23 mouse cellular contexts compared by ENCODE assay signal in genomic region chr5:36894604-36895368, GRCm38 (mm10). TPM values are rescaled to one million over a fixed set of nuclear protein-coding genes. Genes with fewer than 3 reads are reported as not detected.
A peak's percentile ranks its signal among the peaks of the same experiment; 100 is the strongest.
DNase-seq lines count a peak whose midpoint lies in the region; ATAC-seq lines count a peak whose summit lies in the region.
"Had no signal": no experiment of that assay in that cellular context is flagged by ENCODE, and none has a peak within 500 bp of the region (broad histone marks: within the 10 kb centered on the region; RNA-seq: fewer than 3 reads in every experiment).

No protein-coding gene starts in this region.

- H3K4me3 ChIP-seq in hindbrain, embryonic 16.5 days (ENCODE audit: low read length): no peak overlapping the region
- no peak overlapping the region for H3K4me3 ChIP-seq in hindbrain, embryonic 14.5 days (replicated peaks; ENCODE audit: low read length)
- no peak overlapping the region for H3K4me3 ChIP-seq in neural tube, embryonic 13.5 days
- H3K4me3 ChIP-seq in neural tube, embryonic 15.5 days (replicated peaks): no peak overlapping the region
- H3K4me3 ChIP-seq: forebrain, embryonic 13.5 days; heart, embryonic 12.5 days; limb, embryonic 10.5 days; midbrain, embryonic 10.5 days had no signal

- no peaks in the 10 kb centered on the region for H3K36me3 ChIP-seq in hindbrain, embryonic 16.5 days (ENCODE audit: control insufficient read depth, insufficient read depth, low read length)
- no peaks in the 10 kb centered on the region for H3K36me3 ChIP-seq in hindbrain, embryonic 14.5 days (replicated peaks; ENCODE audit: control insufficient read depth, insufficient read depth)
- no peaks in the 10 kb centered on the region for H3K36me3 ChIP-seq in neural tube, embryonic 13.5 days
- H3K36me3 ChIP-seq in neural tube, embryonic 15.5 days: no peaks in the 10 kb centered on the region
- H3K36me3 ChIP-seq: G1E; heart, embryonic 12.5 days; limb, embryonic 10.5 days; midbrain, embryonic 10.5 days had no signal

- WGBS in hindbrain, embryonic 16.5 days: 73% methylated on average over 6 of the region's 6 CpGs
- 74% methylated on average over 6 of the region's 6 CpGs for WGBS in hindbrain, embryonic 14.5 days
- WGBS in neural tube, embryonic 13.5 days: 71% methylated on average over 6 of the region's 6 CpGs
- WGBS in neural tube, embryonic 15.5 days: 64% methylated on average over 6 of the region's 6 CpGs

- H3K4me1 ChIP-seq in hindbrain, embryonic 16.5 days (ENCODE audit: control insufficient read depth, insufficient read depth, low read depth, low read length): peaks cover 42% of the 10 kb centered on the region
- H3K4me1 ChIP-seq in hindbrain, embryonic 14.5 days (replicated peaks; ENCODE audit: control insufficient read depth, insufficient read depth, low read length): peaks cover 34% of the 10 kb centered on the region
- H3K4me1 ChIP-seq in neural tube, embryonic 13.5 days (replicated peaks): peaks cover 82% of the 10 kb centered on the region
- peaks cover 74% of the 10 kb centered on the region for H3K4me1 ChIP-seq in neural tube, embryonic 15.5 days
- H3K4me1 ChIP-seq: limb, embryonic 10.5 days had no signal

- H3K9me3 ChIP-seq in hindbrain, embryonic 16.5 days (ENCODE audit: control insufficient read depth, low read length): no peaks in the 10 kb centered on the region
- no peaks in the 10 kb centered on the region for H3K9me3 ChIP-seq in hindbrain, embryonic 14.5 days (ENCODE audit: control insufficient read depth, low read length)
- no peaks in the 10 kb centered on the region for H3K9me3 ChIP-seq in neural tube, embryonic 13.5 days
- no peaks in the 10 kb centered on the region for H3K9me3 ChIP-seq in neural tube, embryonic 15.5 days (replicated peaks)
- H3K9me3 ChIP-seq: forebrain, embryonic 13.5 days; G1E; heart, embryonic 12.5 days; limb, embryonic 10.5 days; midbrain, embryonic 10.5 days had no signal

- ATAC-seq in hindbrain, embryonic 16.5 days: no peak
- ATAC-seq in hindbrain, embryonic 14.5 days (ENCODE audit: low FRiP score): no peak
- no peak for ATAC-seq in neural tube, embryonic 13.5 days (ENCODE audit: low read depth)
- ATAC-seq in neural tube, embryonic 15.5 days (ENCODE audit: low FRiP score): no peak
- no peak for ATAC-seq in megakaryocyte progenitor cell, adult 5-6 weeks (replicated peaks; ENCODE audit: poor library complexity)
- ATAC-seq: activated CD4-positive, CD25-positive, alpha-beta regulatory T cell, adult 4 months; forebrain, embryonic 13.5 days had no signal

- H3K4me2 ChIP-seq in hindbrain, embryonic 16.5 days (ENCODE audit: low read length): no peak overlapping the region
- H3K4me2 ChIP-seq in hindbrain, embryonic 14.5 days (replicated peaks): no peak overlapping the region
- no peak overlapping the region for H3K4me2 ChIP-seq in neural tube, embryonic 13.5 days
- H3K4me2 ChIP-seq in neural tube, embryonic 15.5 days: no peak overlapping the region
- H3K4me2 ChIP-seq: forebrain, embryonic 13.5 days; heart, embryonic 12.5 days had no signal

- H3K9ac ChIP-seq in hindbrain, embryonic 16.5 days (ENCODE audit: low read depth, low read length): no peak overlapping the region
- H3K9ac ChIP-seq in hindbrain, embryonic 14.5 days: no peak overlapping the region
- no peak overlapping the region for H3K9ac ChIP-seq in neural tube, embryonic 13.5 days
- no peak overlapping the region for H3K9ac ChIP-seq in neural tube, embryonic 15.5 days (replicated peaks)
- H3K9ac ChIP-seq: forebrain, embryonic 13.5 days; heart, embryonic 12.5 days had no signal

- H3K27ac ChIP-seq in hindbrain, embryonic 16.5 days (ENCODE audit: low read depth, low read length): peak overlapping the region; percentile 27; the same call in 1 of the 2 replicates
- H3K27ac ChIP-seq in hindbrain, embryonic 14.5 days: no peak overlapping the region
- peak overlapping the region; percentile 64 for H3K27ac ChIP-seq in neural tube, embryonic 13.5 days (replicated peaks)
- H3K27ac ChIP-seq in neural tube, embryonic 15.5 days (replicated peaks): no peak overlapping the region
- H3K27ac ChIP-seq: forebrain, embryonic 13.5 days; kidney, postnatal 0 days; limb, embryonic 10.5 days; midbrain, embryonic 10.5 days had no signal

- DNase-seq in hindbrain, embryonic 14.5 days (ENCODE audit: low spot score): no peak
- peak; percentile 90 to 94 for DNase-seq in cerebellum, postnatal 10 days
- no peak for DNase-seq in urinary bladder, postnatal 14 days (ENCODE audit: low spot score)
- DNase-seq: adrenal gland, postnatal 10 days; kidney, adult 18-20 months; layer of hippocampus, postnatal 36 days; lung, adult 18-20 months; lung, postnatal 36 days had no signal

- no peaks in the 10 kb centered on the region for H3K27me3 ChIP-seq in hindbrain, embryonic 16.5 days (replicated peaks; ENCODE audit: control insufficient read depth, insufficient read depth, low read length)
- no peaks in the 10 kb centered on the region for H3K27me3 ChIP-seq in hindbrain, embryonic 14.5 days (ENCODE audit: control insufficient read depth, insufficient read depth, low read length)
- no peaks in the 10 kb centered on the region for H3K27me3 ChIP-seq in neural tube, embryonic 13.5 days
- no peaks in the 10 kb centered on the region for H3K27me3 ChIP-seq in neural tube, embryonic 15.5 days (replicated peaks)
- H3K27me3 ChIP-seq: forebrain, embryonic 13.5 days had no signal

RNA-seq across cellular contexts. Expression of gene Ppp2r2c, which starts 26.5 kb away (rescaled TPM):
- 52.4 and 58.2 TPM in 2 replicates for polyA plus RNA-seq in hindbrain, embryonic 16.5 days (2015; fragmentation: Nextera tagmentation; extraction: Ambion mirVana)
- polyA plus RNA-seq in hindbrain, embryonic 14.5 days (2014; fragmentation: Nextera tagmentation; extraction: Ambion mirVana): 63.6 and 78.4 TPM in 2 replicates
- polyA plus RNA-seq in neural tube, embryonic 13.5 days (2015; fragmentation: Nextera tagmentation; extraction: Ambion mirVana): 43.1 and 44.8 TPM in 2 replicates
- 56.3 and 72.9 TPM in 2 replicates for polyA plus RNA-seq in neural tube, embryonic 15.5 days (2015; fragmentation: Nextera tagmentation; extraction: Ambion mirVana)
- total RNA-seq in megakaryocyte progenitor cell, adult 5-6 weeks (2015): not detected in 2 replicates
- total RNA-seq in megakaryocyte progenitor cell, adult 5-6 weeks (2017): not detected in 2 replicates
- total RNA-seq: common myeloid progenitor, adult 5-6 weeks; granulocyte monocyte progenitor cell, adult 5-6 weeks had no signal
- polyA plus RNA-seq: activated CD4-positive, CD25-positive, alpha-beta regulatory T cell, adult 4 months; G1E; liver, adult 2 months; thymus, postnatal 0 days had no signal

Comparison
In these comparisons a context has a peak if more than half of its experiments do, and no peak if none do; other contexts are left out.
1. H3K27ac ChIP-seq: peak in hindbrain, embryonic 16.5 days (single experiment) and neural tube, embryonic 13.5 days (single experiment); none in hindbrain, embryonic 14.5 days (single experiment) and neural tube, embryonic 15.5 days (single experiment).
2. DNase-seq: peak in cerebellum, postnatal 10 days (2 of 2); none in hindbrain, embryonic 14.5 days (single experiment) and urinary bladder, postnatal 14 days (single experiment).